In the genomic region with DNA sequence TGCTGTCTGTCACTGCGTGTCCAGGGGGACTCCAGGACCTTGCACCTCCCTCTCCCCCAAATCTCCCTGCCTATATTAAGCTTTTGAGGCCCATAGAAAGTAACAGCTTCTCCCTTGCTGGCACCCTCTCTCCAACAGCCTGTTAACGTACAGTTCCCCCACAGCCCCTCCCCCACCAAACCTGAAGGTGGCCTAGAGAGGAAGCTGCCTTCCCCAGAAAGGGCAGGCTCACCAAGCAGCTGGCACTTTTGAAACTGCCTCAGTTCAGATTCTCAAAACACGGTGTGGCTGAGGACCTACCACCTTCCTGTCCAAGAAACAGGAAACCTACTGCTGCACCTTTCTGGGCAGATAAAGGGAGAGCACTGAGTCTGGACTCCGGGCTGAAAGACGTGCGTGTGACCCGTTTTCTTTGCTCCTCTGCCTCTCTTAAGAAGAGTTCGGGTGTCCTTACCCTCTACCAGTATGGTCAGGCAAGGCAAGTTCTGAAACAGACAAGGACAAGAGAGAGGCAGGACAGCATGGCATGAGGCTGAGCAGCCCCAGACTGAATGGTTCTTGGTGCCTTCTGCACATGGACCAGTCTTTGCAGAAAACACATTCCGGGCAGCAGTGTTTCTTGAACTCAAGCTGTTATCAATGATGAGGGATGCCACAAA, we compare ENCODE assay signal across 10 mouse cellular contexts. TPM values are rescaled to one million over a fixed set of nuclear protein-coding genes. Genes with fewer than 3 reads are reported as not detected.
A peak's percentile ranks its signal among the peaks of the same experiment; 100 is the strongest.
DNase-seq lines count a peak whose midpoint lies in the region; ATAC-seq and TF ChIP-seq lines count a peak whose summit lies in the region.
"Had no signal": no experiment of that assay in that cellular context is flagged by ENCODE, and none has a peak within 500 bp of the region (broad histone marks: within the 10 kb centered on the region; RNA-seq: fewer than 3 reads in every experiment).

No protein-coding gene starts in this region.

- no peak for ATAC-seq in erythroblast, adult 5-6 weeks (replicated peaks; ENCODE audit: low FRiP score, poor library complexity, severe bottlenecking)
- ATAC-seq in heart, embryonic 15.5 days (replicated peaks; ENCODE audit: insufficient number of reproducible peaks, insufficient read depth, low FRiP score, low read depth) = no peak
- ATAC-seq in liver, embryonic 14.5 days (ENCODE audit: insufficient read depth) = no peak
- ATAC-seq in neural tube, embryonic 14.5 days (ENCODE audit: low read depth) = no peak

- no peak for TF ChIP-seq CTCF in CH12.LX (conservative IDR thresholded peaks at IDR 0.05 in 1 of 2, IDR thresholded peaks at IDR 0.05 in 1 of 2; ENCODE audit: low read depth in 2 of 2, low read length in 2 of 2)
- no peak for TF ChIP-seq CTCF in liver, embryonic 14.5 days (IDR thresholded peaks at IDR 0.05; ENCODE audit: low read depth)

- H3K4me1 ChIP-seq in erythroblast, embryonic 14.5 days (ENCODE audit: control insufficient read depth) = peaks cover 39% of the 10 kb centered on the region
- peaks cover 19 to 48% of the 10 kb centered on the region in 2 experiments for H3K4me1 ChIP-seq in CH12.LX (ENCODE audit: control insufficient read depth in 1 of 2, insufficient read depth in 2 of 2)
- peaks cover 51% of the 10 kb centered on the region for H3K4me1 ChIP-seq in heart, embryonic 15.5 days (replicated peaks)
- peaks cover 14 to 22% of the 10 kb centered on the region in 2 experiments for H3K4me1 ChIP-seq in liver, embryonic 14.5 days (replicated peaks; ENCODE audit: control insufficient read depth in 2 of 2, insufficient read depth in 2 of 2, low read length in 1 of 2)
- peaks cover 28% of the 10 kb centered on the region for H3K4me1 ChIP-seq in neural tube, embryonic 14.5 days (ENCODE audit: control insufficient read depth, insufficient read depth, low read length)

- 0 out of 2 replicates have a peak, but pooled peaks have one; percentile 33 for TF ChIP-seq EP300 in CH12.LX (IDR thresholded peaks at IDR 0.05; ENCODE audit: low read length)
- TF ChIP-seq EP300 in liver, embryonic 14.5 days (IDR thresholded peaks at IDR 0.05; ENCODE audit: low read depth) = no peak

- TF ChIP-seq RAD21 in CH12.LX (IDR thresholded peaks at IDR 0.05; ENCODE audit: low read depth, low read length) = no peak

- WGBS in heart, embryonic 15.5 days = 34% methylated on average over 9 of the region's 9 CpGs
- WGBS in liver, embryonic 14.5 days (ENCODE audit: insufficient replicate concordance) = 7% methylated on average over 9 of the region's 9 CpGs
- 61% methylated on average over 9 of the region's 9 CpGs for WGBS in neural tube, embryonic 14.5 days

- no peaks in the 10 kb centered on the region for H3K9me3 ChIP-seq in erythroblast, embryonic 14.5 days (ENCODE audit: control insufficient read depth, low read length)
- H3K9me3 ChIP-seq in CH12.LX (replicated peaks; ENCODE audit: low read length) = no peaks in the 10 kb centered on the region
- no peaks in the 10 kb centered on the region for H3K9me3 ChIP-seq in heart, embryonic 15.5 days (replicated peaks)
- no peaks in the 10 kb centered on the region for H3K9me3 ChIP-seq in liver, embryonic 14.5 days (ENCODE audit: control insufficient read depth, low read length)
- no peaks in the 10 kb centered on the region for H3K9me3 ChIP-seq in neural tube, embryonic 14.5 days (ENCODE audit: control insufficient read depth, low read length)

- peak overlapping the region; percentile 80 for H3K27ac ChIP-seq in CH12.LX (ENCODE audit: insufficient read depth, low read depth)
- peak overlapping the region; percentile 92 for H3K27ac ChIP-seq in heart, embryonic 15.5 days
- H3K27ac ChIP-seq in liver, embryonic 14.5 days = no peak overlapping the region
- peak overlapping the region; percentile 97 for H3K27ac ChIP-seq in neural tube, embryonic 14.5 days (ENCODE audit: low read depth, low read length)

- H3K4me3 ChIP-seq in erythroblast, embryonic 14.5 days (replicated peaks) = peak overlapping the region; percentile 85
- peak overlapping the region; percentile 79 to 96 (median 92) for H3K4me3 ChIP-seq in CH12.LX (replicated peaks in 1 of 3; ENCODE audit: low read depth in 2 of 3, low read length in 2 of 3, poor library complexity in 1 of 3)
- peak overlapping the region; percentile 71 for H3K4me3 ChIP-seq in heart, embryonic 15.5 days
- H3K4me3 ChIP-seq in liver, embryonic 14.5 days (ENCODE audit: insufficient read depth in 1 of 2, low read depth in 2 of 2, low read length in 2 of 2) = peak overlapping the region; percentile 84 to 91
- peak overlapping the region; percentile 94 for H3K4me3 ChIP-seq in neural tube, embryonic 14.5 days (ENCODE audit: low read depth, low read length)

- H3K9ac ChIP-seq in CH12.LX (ENCODE audit: insufficient read depth, low read depth) = peak overlapping the region; percentile 81
- peak overlapping the region; percentile 83 for H3K9ac ChIP-seq in heart, embryonic 15.5 days
- H3K9ac ChIP-seq in liver, embryonic 14.5 days (replicated peaks) = peak overlapping the region; percentile 74; the same call in 1 of the 2 replicates
- H3K9ac ChIP-seq in neural tube, embryonic 14.5 days (replicated peaks; ENCODE audit: low read depth, low read length) = peak overlapping the region; percentile 97

- H3K4me2 ChIP-seq in CH12.LX (ENCODE audit: insufficient read depth, low read depth, poor library complexity, severe bottlenecking) = peak overlapping the region; percentile 90
- H3K4me2 ChIP-seq in heart, embryonic 15.5 days = peak overlapping the region; percentile 85
- peak overlapping the region; percentile 97 for H3K4me2 ChIP-seq in liver, embryonic 14.5 days (ENCODE audit: low read depth)
- H3K4me2 ChIP-seq in neural tube, embryonic 14.5 days (ENCODE audit: low read depth, low read length) = peak overlapping the region; percentile 97

- H3K79me2 ChIP-seq in CH12.LX (replicated peaks; ENCODE audit: control insufficient read depth, extremely low read depth, insufficient read depth, poor library complexity, severe bottlenecking) = peaks cover 62% of the 10 kb centered on the region

- H3K27me3 ChIP-seq in erythroblast, embryonic 14.5 days (ENCODE audit: control insufficient read depth) = no peaks in the 10 kb centered on the region
- H3K27me3 ChIP-seq in CH12.LX (replicated peaks) = no peaks in the 10 kb centered on the region
- no peaks in the 10 kb centered on the region for H3K27me3 ChIP-seq in heart, embryonic 15.5 days
- no peaks in the 10 kb centered on the region for H3K27me3 ChIP-seq in liver, embryonic 14.5 days (ENCODE audit: control insufficient read depth, insufficient read depth, low read length)
- H3K27me3 ChIP-seq in neural tube, embryonic 14.5 days (ENCODE audit: control insufficient read depth, insufficient read depth, low read length) = no peaks in the 10 kb centered on the region
- H3K27me3 ChIP-seq: Patski had no signal

- in situ Hi-C loops in CH12.LX (cut with MboI; ENCODE audit: low pct_ligation_motif_present, low pct_unique_long_range_greater_than_20kb, low sequenced_read_pairs) = no loop called here

- dilution Hi-C loops in CH12.LX (cut with MboI; ENCODE audit: extremely low pct_ligation_motif_present, extremely low pct_unique_long_range_greater_than_20kb, low sequenced_read_pairs) = no loop called here

- peaks cover 34% of the 10 kb centered on the region for H3K36me3 ChIP-seq in erythroblast, embryonic 14.5 days (ENCODE audit: control insufficient read depth)
- peaks cover 20 to 39% of the 10 kb centered on the region in 2 experiments for H3K36me3 ChIP-seq in CH12.LX (replicated peaks in 1 of 2; ENCODE audit: control insufficient read depth in 1 of 2, insufficient read depth in 1 of 2, low read length in 1 of 2)
- H3K36me3 ChIP-seq in heart, embryonic 15.5 days = peaks cover 16% of the 10 kb centered on the region
- H3K36me3 ChIP-seq in liver, embryonic 14.5 days (replicated peaks; ENCODE audit: control insufficient read depth, insufficient read depth, low read depth) = peaks cover 11% of the 10 kb centered on the region
- H3K36me3 ChIP-seq in neural tube, embryonic 14.5 days (ENCODE audit: control insufficient read depth, insufficient read depth, low read length) = peaks cover 24% of the 10 kb centered on the region

- peak; percentile 82 for DNase-seq in CH12.LX (ENCODE audit: extremely low read depth)
- DNase-seq in liver, embryonic 14.5 days (ENCODE audit: low read depth in 3 of 3, low spot score in 3 of 3) = no peak
- DNase-seq in layer of hippocampus, adult 11-12 months (ENCODE audit: low spot score) = no peak
- no peak for DNase-seq in adipocyte (ENCODE audit: low spot score)

- TF ChIP-seq POLR2A in CH12.LX (IDR thresholded peaks at IDR 0.05; ENCODE audit: low read depth, low read length) = no peak

RNA-seq across cellular contexts. Expression of gene H13, which starts 1.9 kb away (rescaled TPM):
- 2.1 and 2.4 TPM in 2 replicates for polyA plus RNA-seq in erythroblast, embryonic 14.5 days (2012)
- 32.9 and 37.4 TPM in 2 replicates for total RNA-seq in erythroblast, adult 5-6 weeks (2015; ENCODE audit: low replicate concordance)
- total RNA-seq in erythroblast, adult 5-6 weeks (2017; ENCODE audit: low replicate concordance) = 13.8 and 20.8 TPM in 2 replicates
- total RNA-seq in CH12.LX (2012; rRNA removed) (137 and 145 TPM in 2 replicates), CH12.LX (2014; rRNA removed) (105 and 116 TPM in 2 replicates)
- polyA plus RNA-seq in CH12.LX (2012; ENCODE audit: insufficient read length, low read depth) = 161 and 175 TPM in 2 replicates
- polyA plus RNA-seq in heart, embryonic 15.5 days (2015; fragmentation: Nextera tagmentation; extraction: Ambion mirVana) = 70.6 and 86.1 TPM in 2 replicates
- 24.1 and 27.4 TPM in 2 replicates for polyA plus RNA-seq in liver, embryonic 14.5 days (2012; rRNA removed)
- polyA plus RNA-seq in liver, embryonic 14.5 days (2014; fragmentation: Nextera tagmentation; extraction: Ambion mirVana) = 38.1 and 39.4 TPM in 2 replicates
- polyA plus RNA-seq in neural tube, embryonic 14.5 days (2014; fragmentation: Nextera tagmentation; extraction: Ambion mirVana) = 156 and 160 TPM in 2 replicates

RNA-seq across cellular contexts. Expression of gene Mcts2, which starts 15.7 kb away (rescaled TPM):
- 0.19 and 0.30 TPM in 2 replicates for polyA plus RNA-seq in erythroblast, embryonic 14.5 days (2012)
- total RNA-seq in erythroblast, adult 5-6 weeks (2015; ENCODE audit: low replicate concordance) = 2.3 TPM in 1 of 2 replicates, not detected in the other
- 1.4 and 3.2 TPM in 2 replicates for total RNA-seq in erythroblast, adult 5-6 weeks (2017; ENCODE audit: low replicate concordance)
- total RNA-seq in CH12.LX (2012; rRNA removed) (3.3 and 5.4 TPM in 2 replicates), CH12.LX (2014; rRNA removed) (0.95 and 1.5 TPM in 2 replicates)
- 3.2 and 3.8 TPM in 2 replicates for polyA plus RNA-seq in CH12.LX (2012; ENCODE audit: insufficient read length, low read depth)
- polyA plus RNA-seq in heart, embryonic 15.5 days (2015; fragmentation: Nextera tagmentation; extraction: Ambion mirVana) = 18.9 and 20.3 TPM in 2 replicates
- 4.3 and 10.3 TPM in 2 replicates for polyA plus RNA-seq in liver, embryonic 14.5 days (2012; rRNA removed)
- 14.7 and 15.2 TPM in 2 replicates for polyA plus RNA-seq in liver, embryonic 14.5 days (2014; fragmentation: Nextera tagmentation; extraction: Ambion mirVana)
- polyA plus RNA-seq in neural tube, embryonic 14.5 days (2014; fragmentation: Nextera tagmentation; extraction: Ambion mirVana) = 40.2 and 43.8 TPM in 2 replicates

RNA-seq across cellular contexts. Expression of gene Rem1, which starts 44.4 kb away (rescaled TPM):
- not detected in 2 replicates for polyA plus RNA-seq in erythroblast, embryonic 14.5 days (2012)
- total RNA-seq in erythroblast, adult 5-6 weeks (2015; ENCODE audit: low replicate concordance) = 0.77 TPM in 1 of 2 replicates, not detected in the other
- total RNA-seq in erythroblast, adult 5-6 weeks (2017; ENCODE audit: low replicate concordance) = 0.60 TPM in 1 of 2 replicates, not detected in the other
- total RNA-seq in CH12.LX (2012; rRNA removed) (0.13 and 0.55 TPM in 2 replicates), CH12.LX (2014; rRNA removed) (0.74 and 0.82 TPM in 2 replicates)
- 0.70 and 0.80 TPM in 2 replicates for polyA plus RNA-seq in CH12.LX (2012; ENCODE audit: insufficient read length, low read depth)
- polyA plus RNA-seq in heart, embryonic 15.5 days (2015; fragmentation: Nextera tagmentation; extraction: Ambion mirVana) = 12.1 and 12.7 TPM in 2 replicates
- 0.42 and 0.66 TPM in 2 replicates for polyA plus RNA-seq in liver, embryonic 14.5 days (2012; rRNA removed)
- 0.52 and 0.91 TPM in 2 replicates for polyA plus RNA-seq in liver, embryonic 14.5 days (2014; fragmentation: Nextera tagmentation; extraction: Ambion mirVana)
- 0.33 TPM in 1 of 2 replicates, not detected in the other for polyA plus RNA-seq in neural tube, embryonic 14.5 days (2014; fragmentation: Nextera tagmentation; extraction: Ambion mirVana)
- polyA plus RNA-seq: Patski had no signal

RNA-seq across cellular contexts. Expression of gene Defb25, which starts 48.3 kb away (rescaled TPM):
- polyA plus RNA-seq in erythroblast, embryonic 14.5 days (2012) = not detected in 2 replicates
- total RNA-seq in erythroblast, adult 5-6 weeks (2015; ENCODE audit: low replicate concordance) = not detected in 2 replicates
- not detected in 2 replicates for total RNA-seq in erythroblast, adult 5-6 weeks (2017; ENCODE audit: low replicate concordance)
- total RNA-seq in CH12.LX (2012; rRNA removed) (0.84 TPM in 1 of 2 replicates, not detected in the other), CH12.LX (2014; rRNA removed) (not detected in 2 replicates)
- 0.94 and 1.8 TPM in 2 replicates for polyA plus RNA-seq in CH12.LX (2012; ENCODE audit: insufficient read length, low read depth)
- polyA plus RNA-seq in heart, embryonic 15.5 days (2015; fragmentation: Nextera tagmentation; extraction: Ambion mirVana) = 0.77 and 0.86 TPM in 2 replicates
- polyA plus RNA-seq in liver, embryonic 14.5 days (2012; rRNA removed) = not detected in 2 replicates
- not detected in 2 replicates for polyA plus RNA-seq in liver, embryonic 14.5 days (2014; fragmentation: Nextera tagmentation; extraction: Ambion mirVana)
- polyA plus RNA-seq in neural tube, embryonic 14.5 days (2014; fragmentation: Nextera tagmentation; extraction: Ambion mirVana) = not detected in 2 replicates
- total RNA-seq: left cerebral cortex, adult 18-20 months had no signal
- polyA plus RNA-seq: Patski had no signal
